Mouse (Mus musculus) spleen, adult 2 months (tissue): ENCODE results near the gene Vamp8.

ENCODE experiments used
- CTCF ChIP-seq: fragments of 200-500 bp; IDR thresholded peaks from 2 replicates; pipeline ENCODE4 v1.5.1; 2011; ENCODE audit warnings: mild to moderate bottlenecking, inconsistent platforms; ENCODE audit not compliant: insufficient read depth, insufficient read length, insufficient replicate concordance; ENCODE audit errors: extremely low read depth
- POLR2A ChIP-seq: fragments of 200-500 bp; IDR thresholded peaks from 2 replicates; pipeline ENCODE4 v1.6.1; 2011; ENCODE audit warnings: low read depth, low read length, inconsistent platforms

- TF ChIP-seq POLR2A (no peak), CTCF (no peak)
Observed at GRCm38 (mm10) chr6:72383142-72383820, 7.2 kb downstream of the Vamp8 start.
